Mouse (Mus musculus) layer of hippocampus, postnatal 10 days (tissue): ENCODE measurements at regions not wholly inside any gene's neighbourhood (a gene's known extent, or its start where the extent isn't known, plus 50 kb on each side); places are given as distances from the start of the nearest gene placed in this dataset.

Source experiments
- DNase-seq, 2 experiments: peaks; one replicate each; pipeline ENCODE4 v3.0.0; 2021; ENCODE audit warnings: low spot score in 2 of 2

GRCm38 (mm10) chr12:58460465-58460864, 191.4 kb upstream of the Clec14a start:
- DNase-seq: no peak

GRCm38 (mm10) chr12:58454828-58455227, 185.7 kb upstream of the Clec14a start:
- no peak for DNase-seq

- DNase-seq: no peak
Observed at GRCm38 (mm10) chr12:58443007-58443406, 173.9 kb upstream of the Clec14a start.

GRCm38 (mm10) chr12:58441962-58442361, 172.9 kb upstream of the Clec14a start:
- no peak for DNase-seq

- no peak for DNase-seq
Observed at GRCm38 (mm10) chr12:58440666-58441065, 171.6 kb upstream of the Clec14a start.

- no peak for DNase-seq
Observed at GRCm38 (mm10) chr12:58437031-58437430, 167.9 kb upstream of the Clec14a start.

GRCm38 (mm10) chr12:58434504-58434903, 165.4 kb upstream of the Clec14a start:
- DNase-seq: no peak

GRCm38 (mm10) chr12:58429929-58430328, 160.8 kb upstream of the Clec14a start:
- no peak for DNase-seq

- no peak for DNase-seq
Observed at GRCm38 (mm10) chr12:58426758-58427157, 157.7 kb upstream of the Clec14a start.

GRCm38 (mm10) chr12:58425961-58426360, 156.9 kb upstream of the Clec14a start:
- no peak for DNase-seq

- DNase-seq: no peak
Observed at GRCm38 (mm10) chr12:58423581-58423980, 154.5 kb upstream of the Clec14a start.

GRCm38 (mm10) chr12:58401904-58402303, 132.8 kb upstream of the Clec14a start:
- peak in 1 of 2 experiments; percentile 18 for DNase-seq

GRCm38 (mm10) chr12:58360258-58360657, 91.2 kb upstream of the Clec14a start:
- no peak for DNase-seq

GRCm38 (mm10) chr12:58334163-58334562, 65.1 kb upstream of the Clec14a start:
- DNase-seq: no peak

- DNase-seq: no peak
Observed at GRCm38 (mm10) chr12:58329913-58330312, 60.8 kb upstream of the Clec14a start.

GRCm38 (mm10) chr12:58323953-58324352, 54.9 kb upstream of the Clec14a start:
- no peak for DNase-seq
